Mouse (Mus musculus) small intestine, adult 2 months (tissue): ENCODE data around the gene Lamtor1.

Source experiments
- CTCF ChIP-seq: fragments of 200-500 bp; IDR thresholded peaks from 2 replicates; pipeline ENCODE4 v1.5.1; 2012; ENCODE audit warnings: low read depth, mild to moderate bottlenecking, control low read depth, inconsistent platforms, low read length, moderate library complexity, mixed read lengths; ENCODE audit not compliant: insufficient replicate concordance, insufficient read length; ENCODE audit errors: extremely low read depth
- POLR2A ChIP-seq: fragments of 200-500 bp; IDR thresholded peaks from 2 replicates; pipeline ENCODE4 v1.6.1; 2012; ENCODE audit warnings: low read depth, mild to moderate bottlenecking, control low read depth, inconsistent platforms, low read length, moderate library complexity

DNA sequence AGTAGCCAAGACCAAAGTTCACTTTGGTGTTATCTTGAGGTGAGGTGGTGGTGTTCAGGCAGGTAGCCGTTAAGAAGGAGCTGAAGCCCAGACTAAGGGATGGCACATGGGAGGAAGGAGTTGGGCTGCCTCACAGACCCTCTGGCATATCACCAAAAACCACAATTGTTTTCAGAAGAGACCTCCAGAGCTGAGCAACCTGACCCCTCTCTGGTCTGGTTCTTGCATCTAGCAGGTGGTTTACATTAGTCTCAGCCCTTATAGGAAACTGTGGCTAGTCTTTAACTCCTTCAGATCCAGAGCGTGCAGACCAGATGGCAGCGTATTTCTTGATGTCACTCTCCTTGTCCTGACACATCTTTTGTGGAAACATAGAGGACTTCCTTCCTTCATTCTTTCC lies 68.0 kb downstream of the Lamtor1 start:
- TF ChIP-seq CTCF (no peak), POLR2A (no peak)
